Mouse (Mus musculus) MEL (cell line): ENCODE results near the gene Gsn. TPM values are rescaled to one million over a fixed set of nuclear protein-coding genes. Genes with fewer than 3 reads are reported as not detected.
A peak's percentile ranks its signal among the peaks of the same experiment; 100 is the strongest.

Source experiments
- DNase-seq: peaks from one replicate; pipeline ENCODE4 v3.0.0; 2011; ENCODE audit warnings: low read depth, low spot score
- H3K27ac ChIP-seq: 2 replicates; pipeline ENCODE4 v1.5.1; 2012; ENCODE audit warnings: low read depth, mild to moderate bottlenecking, control low read depth, low read length, moderate library complexity; ENCODE audit not compliant: control insufficient read depth
- H3K27me3 ChIP-seq, 2 experiments: fragments of 150-350 bp in 1 of 2; sonication (generic) in 1 of 2; 2 replicates each; pipeline ENCODE4 v1.6.1; 2012; ENCODE audit warnings: low read length in 2 of 2, mild to moderate bottlenecking in 2 of 2, improper control_type of control experiment in 1 of 2, moderate library complexity in 1 of 2; ENCODE audit not compliant: insufficient read depth in 2 of 2, control insufficient read depth in 1 of 2
- H3K36me3 ChIP-seq, 2 experiments: 2 replicates each; pipeline ENCODE4 v1.6.1; 2012 to 2014; ENCODE audit warnings: low read length in 2 of 2, improper control_type of control experiment in 1 of 2, inconsistent platforms in 1 of 2, mild to moderate bottlenecking in 1 of 2; ENCODE audit not compliant: insufficient read depth in 2 of 2, control insufficient read depth in 1 of 2
- H3K4me1 ChIP-seq, 2 experiments: fragments of 150-350 bp in 1 of 2; sonication (generic) in 1 of 2; 2 replicates each; pipeline ENCODE4 v1.6.1; 2012; ENCODE audit warnings: low read length in 2 of 2, improper control_type of control experiment in 1 of 2, mild to moderate bottlenecking in 1 of 2; ENCODE audit not compliant: insufficient read depth in 2 of 2, control insufficient read depth in 1 of 2
- H3K4me3 ChIP-seq, 2 experiments: fragments of 150-350 bp in 1 of 2; sonication (generic) in 1 of 2; 2 replicates each; pipeline ENCODE4 v1.5.1; 2012; ENCODE audit warnings: low read depth in 2 of 2, low read length in 2 of 2, mild to moderate bottlenecking in 2 of 2, moderate library complexity in 2 of 2, control low read depth in 1 of 2, improper control_type of control experiment in 1 of 2; ENCODE audit not compliant: control insufficient read depth in 1 of 2, insufficient read depth in 1 of 2
- H3K79me2 ChIP-seq: 2 replicates; pipeline ENCODE4 v1.6.1; 2012; ENCODE audit warnings: mild to moderate bottlenecking, low read length, moderate library complexity; ENCODE audit not compliant: control insufficient read depth, poor library complexity, insufficient read depth
- H3K9ac ChIP-seq: 2 replicates; pipeline ENCODE4 v1.6.1; 2012; ENCODE audit warnings: low read depth, mild to moderate bottlenecking, control low read depth, low read length, moderate library complexity; ENCODE audit not compliant: control insufficient read depth, poor library complexity, severe bottlenecking
- H3K9me3 ChIP-seq: fragments of 150-350 bp; sonication (generic); replicated peaks from 2 replicates; pipeline ENCODE4 v1.6.1; 2012; ENCODE audit warnings: mild to moderate bottlenecking, low read length, improper control_type of control experiment, moderate library complexity; ENCODE audit not compliant: insufficient read depth
- CHD2 ChIP-seq: IDR thresholded peaks from 2 replicates; pipeline ENCODE4 v1.6.1; 2011; ENCODE audit warnings: low read length, improper control_type of control experiment
- E2F4 ChIP-seq: IDR thresholded peaks from 2 replicates; pipeline ENCODE4 v1.6.1; 2011; ENCODE audit warnings: low read depth, low read length, improper control_type of control experiment, borderline replicate concordance
- EP300 ChIP-seq, 2 experiments: IDR thresholded peaks; 2 replicates each; pipeline ENCODE4 v1.6.1; 2011; ENCODE audit warnings: improper control_type of control experiment in 2 of 2, low read length in 2 of 2, low read depth in 1 of 2, mild to moderate bottlenecking in 1 of 2
- ETS1 ChIP-seq: IDR thresholded peaks from 2 replicates; pipeline ENCODE4 v1.6.1; 2012; ENCODE audit warnings: low read depth, mild to moderate bottlenecking, inconsistent platforms, low read length, improper control_type of control experiment, moderate library complexity
- GABPA ChIP-seq: IDR thresholded peaks from 2 replicates; pipeline ENCODE4 v1.6.1; 2012; ENCODE audit warnings: low read depth, mild to moderate bottlenecking, inconsistent platforms, low read length, improper control_type of control experiment, moderate library complexity
- GATA1 ChIP-seq: IDR thresholded peaks from 2 replicates; pipeline ENCODE4 v1.6.1; 2011; ENCODE audit warnings: low read depth, low read length, improper control_type of control experiment
- MAFK ChIP-seq: IDR thresholded peaks from 2 replicates; pipeline ENCODE4 v1.6.1; 2011; ENCODE audit warnings: low read depth, mild to moderate bottlenecking, low read length, improper control_type of control experiment, borderline replicate concordance
- MAX ChIP-seq: IDR thresholded peaks from 2 replicates; pipeline ENCODE4 v1.6.1; 2011; ENCODE audit warnings: low read length, improper control_type of control experiment
- MAZ ChIP-seq: IDR thresholded peaks from 2 replicates; pipeline ENCODE4 v1.6.1; 2012; ENCODE audit warnings: low read depth, mild to moderate bottlenecking, inconsistent platforms, low read length, improper control_type of control experiment
- MEF2A ChIP-seq: IDR thresholded peaks from 2 replicates; pipeline ENCODE4 v1.6.1; 2014; ENCODE audit warnings: low read depth, mild to moderate bottlenecking, inconsistent platforms, low read length, improper control_type of control experiment; ENCODE audit not compliant: poor library complexity, insufficient replicate concordance, severe bottlenecking; ENCODE audit errors: extremely low read depth
- MXI1 ChIP-seq: IDR thresholded peaks from 2 replicates; pipeline ENCODE4 v1.6.1; 2011; ENCODE audit warnings: mild to moderate bottlenecking, low read depth, low read length, improper control_type of control experiment
- MYB ChIP-seq: IDR thresholded peaks from 2 replicates; pipeline ENCODE4 v1.6.1; 2011; ENCODE audit warnings: mild to moderate bottlenecking, low read depth, low read length, improper control_type of control experiment
- MYC ChIP-seq: IDR thresholded peaks from 2 replicates; pipeline ENCODE4 v1.6.1; 2011; ENCODE audit warnings: low read depth, mild to moderate bottlenecking, low read length, improper control_type of control experiment, moderate library complexity
- NRF1 ChIP-seq: IDR thresholded peaks from 2 replicates; pipeline ENCODE4 v1.6.1; 2014; ENCODE audit warnings: low read depth, mild to moderate bottlenecking, inconsistent platforms, low read length, improper control_type of control experiment, moderate library complexity; ENCODE audit not compliant: poor library complexity, insufficient read depth, severe bottlenecking
- POLR2A ChIP-seq, 2 experiments: IDR thresholded peaks; 2 replicates each; pipeline ENCODE4 v1.6.1; 2011 to 2012; ENCODE audit warnings: low read length in 2 of 2, mild to moderate bottlenecking in 2 of 2, control low read depth in 1 of 2, improper control_type of control experiment in 1 of 2, low read depth in 1 of 2, moderate library complexity in 1 of 2; ENCODE audit not compliant: control insufficient read depth in 1 of 2, insufficient read depth in 1 of 2, poor library complexity in 1 of 2
- RAD21 ChIP-seq: IDR thresholded peaks from 2 replicates; pipeline ENCODE4 v1.6.1; 2011; ENCODE audit warnings: mild to moderate bottlenecking, low read depth, low read length, improper control_type of control experiment
- RCOR1 ChIP-seq: IDR thresholded peaks from 2 replicates; pipeline ENCODE4 v1.6.1; 2012; ENCODE audit warnings: low read depth, mild to moderate bottlenecking, inconsistent platforms, low read length, improper control_type of control experiment
- SIN3A ChIP-seq: IDR thresholded peaks from 2 replicates; pipeline ENCODE4 v1.6.1; 2012; ENCODE audit warnings: low read length, improper control_type of control experiment, inconsistent platforms
- SMC3 ChIP-seq: IDR thresholded peaks from 2 replicates; pipeline ENCODE4 v1.6.1; 2011; ENCODE audit warnings: low read depth, low read length, improper control_type of control experiment
- TAL1 ChIP-seq: IDR thresholded peaks from 2 replicates; pipeline ENCODE4 v1.6.1; 2012; ENCODE audit warnings: mild to moderate bottlenecking, inconsistent platforms, low read length, moderate library complexity, mixed read lengths
- TBP ChIP-seq: IDR thresholded peaks from 2 replicates; pipeline ENCODE4 v1.8.0; 2011; ENCODE audit warnings: low read depth, low read length, improper control_type of control experiment
- TCF12 ChIP-seq: IDR thresholded peaks from 2 replicates; pipeline ENCODE4 v1.6.1; 2014; ENCODE audit warnings: low read depth, mild to moderate bottlenecking, inconsistent platforms, low read length, improper control_type of control experiment, moderate library complexity
- USF1 ChIP-seq: IDR thresholded peaks from 2 replicates; pipeline ENCODE4 v1.6.1; 2014; ENCODE audit warnings: low read depth, mild to moderate bottlenecking, inconsistent platforms, low read length, improper control_type of control experiment, moderate library complexity
- USF2 ChIP-seq, 2 experiments: IDR thresholded peaks; 2 replicates each; pipeline ENCODE4 v1.6.1; 2011 to 2012; ENCODE audit warnings: improper control_type of control experiment in 2 of 2, low read length in 2 of 2, borderline replicate concordance in 1 of 2, inconsistent platforms in 1 of 2, low read depth in 1 of 2, mild to moderate bottlenecking in 1 of 2; ENCODE audit not compliant: insufficient read depth in 1 of 2
- ZNF384 ChIP-seq: IDR thresholded peaks from 2 replicates; pipeline ENCODE4 v1.6.1; 2012; ENCODE audit warnings: low read depth, mild to moderate bottlenecking, inconsistent platforms, low read length, improper control_type of control experiment
- polyA plus RNA-seq, 2 experiments: library from polyadenylated mRNA; stranded (reverse) in 1 of 2; unstranded in 1 of 2; fragments of >175 nt in 1 of 2; fragments of >200 nt in 1 of 2; gene quantifications; 2 replicates each; pipeline versions ENCODE4 v1.2.1 to v1.2.4; 2012; ENCODE audit warnings: low replicate concordance in 2 of 2, low read depth in 1 of 2; ENCODE audit not compliant: insufficient read length in 2 of 2, insufficient read depth in 1 of 2, missing spikeins in 1 of 2
- total RNA-seq: library from RNA; depleted of rRNA; stranded (reverse); fragments of 300-350 nt; gene quantifications from 2 replicates; pipeline ENCODE4 v1.2.3, GENCODE M21; 2012

Gsn gene
- total and polyA plus RNA-seq, 3 experiments, result 8.0 to 8.2 TPM; not detected in 1

GRCm38 (mm10) chr2:35327583-35327982 lies 71.4 kb downstream of the Gsn start:
- Histone ChIP-seq H3K9ac (peak overlapping the region; percentile 48), H3K79me2 (no peaks in the 10 kb centered on the region; the same call in 1 of the 2 replicates), H3K9me3 (no peaks in the 10 kb centered on the region), H3K36me3 (peaks cover 0 to 52% of the 10 kb centered on the region in 2 experiments; a peak in 2 of 4 replicates), H3K4me3 (peak overlapping the region; percentile 46 to 69), H3K27ac (peak overlapping the region; percentile 81), H3K27me3 (no peaks in the 10 kb centered on the region), H3K4me1 (peaks cover 21 to 37% of the 10 kb centered on the region in 2 experiments)
- no peak for TF ChIP-seq ZNF384
- peak; percentile 86 for TF ChIP-seq TCF12
- peak; percentile 80 for TF ChIP-seq GATA1
- TF ChIP-seq MAX, result peak; percentile 89
- TF ChIP-seq SMC3, result no peak
- no peak for TF ChIP-seq RAD21
- peak; percentile 85 for TF ChIP-seq RCOR1
- TF ChIP-seq MYB, result peak; percentile 56; the same call in 1 of the 2 replicates
- peak; percentile 25; the same call in 1 of the 2 replicates for TF ChIP-seq MEF2A
- TF ChIP-seq CHD2, result no peak
- peak; percentile 76 for TF ChIP-seq ETS1
- TF ChIP-seq MXI1, result peak; percentile 97
- TF ChIP-seq MAZ, result peak; percentile 36; the same call in 1 of the 2 replicates
- no peak for TF ChIP-seq POLR2A (IDR thresholded peaks at IDR 0.05; ENCODE audit: control insufficient read depth in 1 of 2, insufficient read depth in 1 of 2, low read depth in 1 of 2, low read length in 2 of 2, poor library complexity in 1 of 2)
- no peak for TF ChIP-seq USF2 (IDR thresholded peaks at IDR 0.05; ENCODE audit: borderline replicate concordance in 1 of 2, insufficient read depth in 1 of 2, low read depth in 1 of 2, low read length in 2 of 2)
- 0 out of 2 replicates have a peak, but pooled peaks have one; percentile 37 for TF ChIP-seq MAFK
- no peak; the same call in 1 of the 2 replicates for TF ChIP-seq GABPA
- peak; percentile 87 for TF ChIP-seq SIN3A
- no peak for TF ChIP-seq NRF1
- TF ChIP-seq MYC, result peak; percentile 85
- no peak; the same call in 1 of the 2 replicates for TF ChIP-seq TBP
- peak; percentile 89 to 92 for TF ChIP-seq EP300 (IDR thresholded peaks at IDR 0.05; ENCODE audit: low read depth in 1 of 2, low read length in 2 of 2)
- peak; percentile 58 for TF ChIP-seq TAL1
- no peak for TF ChIP-seq E2F4
- no peak for TF ChIP-seq USF1
- peak; percentile 83 for DNase-seq
